Mouse (Mus musculus) lung, postnatal 14 days (tissue): ENCODE data around the gene Tmem110.

Experiments
- DNase-seq: peaks from one replicate; pipeline ENCODE4 v3.0.0; 2021

The Tmem110 gene

DNA sequence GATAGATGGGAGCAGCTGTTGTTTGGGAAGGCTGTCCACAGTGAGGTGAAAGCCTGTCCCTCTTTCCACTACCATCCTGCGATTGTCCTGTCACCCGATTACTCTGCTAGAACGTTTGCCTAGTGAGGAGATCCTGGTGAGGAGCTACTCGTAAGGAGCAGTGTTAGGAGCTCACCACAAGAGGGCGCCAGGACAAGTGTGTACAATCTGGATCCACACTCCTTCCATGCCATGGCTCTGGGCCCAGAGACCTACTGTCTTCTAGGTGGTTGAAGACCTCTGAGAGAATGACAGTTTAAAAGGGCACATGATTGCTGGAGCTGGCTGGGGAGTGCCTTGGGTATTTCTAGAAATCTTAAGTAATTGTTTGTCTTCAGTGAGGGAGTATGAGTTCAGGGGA lies 41.7 kb downstream of the Tmem110 start:
- DNase-seq = peak; percentile 90

DNA sequence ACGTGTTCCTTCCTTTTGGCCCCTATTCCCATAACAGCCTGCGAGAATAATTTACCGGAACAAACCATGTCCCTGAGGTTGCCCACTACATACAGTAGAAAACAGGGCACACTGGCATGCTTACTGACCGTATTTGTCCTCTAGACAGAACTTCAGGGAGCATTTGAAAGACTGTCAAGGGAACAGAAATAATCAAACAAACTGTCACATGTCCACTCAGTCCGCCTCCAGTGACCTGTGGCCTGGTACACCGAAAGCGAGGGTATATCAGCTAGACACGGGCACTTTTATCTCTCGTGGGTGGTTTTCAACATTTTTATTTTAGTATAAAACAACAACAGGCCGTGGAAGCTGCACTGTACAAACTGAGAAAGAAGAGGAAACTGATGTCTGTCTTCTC lies 43.4 kb downstream of the Tmem110 start:
- DNase-seq = no peak

DNA sequence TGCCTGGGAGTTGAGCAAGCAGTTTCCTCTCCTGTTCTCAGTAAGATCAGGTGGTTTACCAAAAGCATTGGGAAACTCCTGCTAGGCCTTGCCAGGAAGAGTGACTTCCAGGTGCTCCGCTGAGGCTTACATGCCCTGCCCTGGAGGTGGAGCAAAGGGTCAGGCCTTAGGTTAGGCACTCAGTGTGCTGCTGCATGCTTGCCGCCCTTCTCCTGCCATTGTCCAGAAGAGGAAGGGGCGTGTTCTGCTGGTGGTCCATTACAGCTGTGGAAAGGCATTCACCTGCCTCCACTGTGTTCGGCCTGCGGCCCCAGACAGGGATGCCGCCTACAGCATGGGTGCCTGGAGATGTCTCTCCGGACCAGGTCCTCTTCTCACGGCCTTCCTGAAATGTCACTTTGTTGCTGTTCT lies 44.0 kb downstream of the Tmem110 start:
- peak; percentile 51 for DNase-seq

DNA sequence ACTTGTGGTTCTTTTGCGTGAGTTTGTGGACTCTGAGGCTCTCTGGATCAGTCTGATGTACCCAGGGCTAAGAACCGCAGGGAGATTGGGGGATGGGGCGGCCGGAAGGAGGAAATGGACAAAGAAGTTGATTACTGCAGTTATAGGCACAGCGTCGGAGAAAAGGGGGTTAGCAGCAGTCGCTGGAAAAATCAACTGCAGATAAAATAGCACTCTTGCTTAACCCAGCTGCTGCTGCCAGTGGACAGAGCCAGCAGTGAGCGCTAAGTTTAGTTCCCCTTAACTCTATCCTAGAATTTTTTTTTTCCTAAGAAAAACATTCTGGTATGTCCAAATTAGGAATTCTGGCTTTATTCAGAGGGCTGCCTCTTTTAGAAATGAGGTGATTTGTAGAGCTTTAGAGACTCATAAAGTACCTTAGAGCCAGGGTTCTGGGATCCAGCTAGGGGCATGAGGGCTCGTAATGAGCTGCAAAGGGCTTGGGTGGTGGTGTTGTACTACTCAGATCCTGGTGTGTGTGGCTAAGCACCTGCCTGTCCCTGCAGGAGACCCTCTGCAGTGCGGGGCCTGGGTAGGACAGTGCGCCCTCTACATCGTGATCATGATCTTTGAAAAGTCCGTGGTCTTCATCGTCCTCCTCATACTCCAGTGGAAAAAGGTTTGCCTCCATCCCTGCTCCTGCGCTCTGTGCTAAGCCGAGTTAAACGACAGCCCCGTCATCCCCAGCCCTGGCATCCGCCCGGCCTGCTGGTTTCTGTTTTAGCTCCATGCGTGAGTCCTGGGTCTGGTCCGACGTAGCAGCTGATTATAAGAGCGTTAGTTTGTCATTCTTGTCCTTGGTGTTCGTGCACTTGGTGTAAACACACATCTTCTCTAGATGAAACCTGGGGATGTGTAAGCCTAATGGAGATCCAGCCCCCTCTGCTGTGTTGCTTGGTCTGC lies 45.1 kb downstream of the Tmem110 start:
- DNase-seq = no peak

DNA sequence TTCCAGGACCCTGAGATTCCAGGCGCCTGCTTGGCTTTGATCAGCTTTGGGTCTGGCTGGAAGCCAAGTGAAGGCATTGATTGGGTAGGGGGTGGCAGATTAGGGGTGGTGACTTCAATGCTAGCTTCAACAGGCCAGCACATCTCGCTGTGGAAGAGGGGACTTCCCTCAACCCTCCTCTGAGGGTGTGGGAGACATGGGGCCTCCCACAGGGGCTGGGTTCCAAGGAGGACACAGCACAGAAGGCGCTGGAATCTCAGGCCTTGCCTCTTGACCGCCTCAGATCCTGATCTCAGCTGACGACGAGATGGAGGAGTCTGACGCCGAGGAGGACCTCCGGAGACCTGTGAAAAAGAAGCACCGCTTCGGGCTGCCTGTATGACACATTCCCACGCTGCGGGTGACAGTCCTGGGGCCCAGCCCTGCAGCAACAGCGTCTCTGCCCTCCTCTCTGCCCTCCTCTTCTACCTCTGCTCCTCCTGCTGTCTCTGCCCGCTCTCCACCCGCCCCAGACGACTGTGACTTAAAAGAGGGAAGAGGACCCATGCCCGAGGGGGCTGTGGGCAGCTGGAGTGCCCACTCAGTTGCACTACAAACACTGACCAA lies 48.8 kb downstream of the Tmem110 start:
- peak; percentile 49 for DNase-seq

DNA sequence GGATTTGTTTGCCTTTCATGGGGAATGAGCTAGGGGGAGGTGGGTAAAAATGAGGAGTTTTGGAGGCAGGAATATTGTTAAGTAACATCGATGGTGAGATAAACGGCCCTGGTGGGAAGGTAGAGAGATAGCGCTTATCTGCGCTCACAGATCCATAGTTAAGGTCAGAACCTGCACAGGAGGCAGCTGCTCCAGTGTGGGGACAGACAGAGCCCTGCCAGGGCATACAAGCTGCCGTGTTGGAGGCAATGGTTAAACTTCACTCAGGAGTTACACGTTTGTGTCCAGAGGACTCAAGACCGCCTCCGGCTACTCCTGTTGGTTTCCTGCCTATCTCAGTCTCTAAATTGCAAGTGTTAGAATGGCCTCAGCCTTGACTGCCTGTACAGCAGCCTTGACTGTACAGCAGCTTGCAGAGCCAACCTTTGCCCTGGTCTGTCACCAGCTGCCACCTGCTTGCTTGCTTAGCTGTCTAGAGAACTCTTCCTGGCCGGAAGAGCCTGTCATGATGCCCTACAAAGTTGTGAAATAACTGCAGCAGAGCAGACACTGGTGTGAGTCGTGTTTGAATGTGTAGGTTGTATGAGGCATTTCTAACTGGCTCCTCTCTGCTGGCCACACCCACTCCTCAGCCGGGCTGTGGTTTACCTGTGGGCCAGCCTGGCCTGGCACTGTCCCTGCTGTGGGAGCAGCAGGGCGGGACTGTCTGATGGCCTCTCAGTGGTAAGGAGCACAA lies 49.9 kb downstream of the Tmem110 start:
- DNase-seq = no peak

DNA sequence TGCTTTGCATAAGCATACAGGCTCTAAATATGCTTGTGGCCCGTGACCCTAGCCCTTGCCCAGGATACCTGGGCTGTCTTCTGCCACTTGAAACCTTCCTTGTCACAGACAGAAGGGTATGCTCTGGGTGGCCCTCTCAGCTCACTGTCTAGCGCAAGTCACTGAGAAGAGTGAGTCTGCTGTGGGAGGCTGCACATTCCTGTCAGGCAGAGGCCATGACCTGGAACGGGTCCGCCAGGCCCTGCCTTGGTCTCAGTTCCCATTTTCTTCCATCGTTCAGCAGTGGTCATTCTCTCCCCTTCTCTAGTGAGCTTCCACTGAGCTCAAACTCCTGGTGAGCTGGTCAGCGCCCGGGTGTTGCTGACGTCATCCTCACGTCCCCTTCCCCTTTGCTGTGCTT lies 50.6 kb downstream of the Tmem110 start:
- DNase-seq = no peak

DNA sequence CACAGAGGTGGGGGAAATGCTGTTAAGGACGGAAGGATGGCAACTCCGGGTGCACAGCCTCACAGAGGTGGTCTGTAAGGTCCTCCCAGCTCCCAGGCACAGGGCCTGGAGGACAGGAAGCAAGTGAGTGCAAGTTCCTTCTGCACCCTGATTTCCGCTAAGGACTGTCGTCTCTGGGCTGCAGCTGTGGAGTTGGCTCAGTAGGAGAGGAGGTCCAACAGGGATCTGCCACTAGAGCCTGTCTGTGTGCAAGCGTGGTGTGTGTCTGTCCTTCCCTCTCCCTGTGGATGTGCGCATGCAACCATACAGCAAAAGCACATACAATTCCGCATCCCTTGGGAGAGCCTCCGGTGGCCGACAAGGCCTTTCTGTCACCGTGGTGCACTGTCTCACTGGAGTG lies 51.1 kb downstream of the Tmem110 start:
- DNase-seq = no peak

DNA sequence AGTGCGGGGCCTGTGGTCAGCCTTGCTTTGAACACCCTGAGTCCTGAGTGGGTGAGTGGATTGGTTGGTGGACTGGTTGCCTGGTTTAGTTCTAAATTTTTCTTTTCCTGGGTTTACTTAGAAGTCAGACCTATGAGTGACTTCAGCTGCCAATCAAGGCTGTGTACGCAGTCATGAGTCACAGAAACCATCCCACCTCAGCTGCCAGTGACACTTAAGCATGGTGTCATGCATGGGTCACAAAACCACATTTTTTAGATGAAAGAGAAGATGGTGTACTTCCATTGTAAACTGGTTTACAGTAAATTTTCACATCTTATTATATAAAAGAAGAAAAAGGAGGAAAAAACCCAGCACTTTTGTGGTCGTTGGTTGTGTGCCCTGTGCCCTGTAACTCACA lies 52.4 kb downstream of the Tmem110 start:
- no peak for DNase-seq

DNA sequence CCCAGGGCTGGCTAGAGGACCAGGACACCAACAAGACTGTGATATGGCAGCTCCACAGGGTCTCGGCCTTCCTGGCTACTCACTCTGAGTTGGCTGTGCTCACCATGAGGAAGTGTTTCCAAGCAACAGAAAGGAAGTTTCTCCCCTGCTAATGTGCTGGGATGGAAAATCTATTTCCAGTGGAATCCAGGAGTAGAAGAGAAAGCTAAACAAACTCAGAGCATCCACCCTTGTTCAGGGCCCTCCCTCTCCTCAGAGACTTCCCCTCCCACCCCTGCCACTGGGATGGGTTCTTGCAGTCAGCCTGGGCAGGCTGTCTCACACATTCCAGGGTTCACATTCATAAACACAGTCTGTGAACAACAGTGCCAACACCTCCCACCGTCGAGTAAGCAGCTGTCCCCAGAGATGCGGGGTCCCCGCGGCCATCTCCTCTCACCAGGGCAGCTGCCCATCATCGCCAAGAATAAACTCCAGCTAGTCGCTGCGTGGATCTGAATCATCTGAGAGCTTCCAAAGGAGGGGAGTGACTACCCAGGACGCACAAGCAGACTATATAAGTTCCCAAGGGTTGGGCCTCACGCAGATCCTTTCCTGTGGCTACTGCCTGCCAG lies 53.7 kb downstream of the Tmem110 start, which contains the start of gene Mustn1:
Gene Mustn1 (plus strand): TSS at position 243 of the 614 bp plus-strand sequence.
- DNase-seq = peak; percentile 68

DNA sequence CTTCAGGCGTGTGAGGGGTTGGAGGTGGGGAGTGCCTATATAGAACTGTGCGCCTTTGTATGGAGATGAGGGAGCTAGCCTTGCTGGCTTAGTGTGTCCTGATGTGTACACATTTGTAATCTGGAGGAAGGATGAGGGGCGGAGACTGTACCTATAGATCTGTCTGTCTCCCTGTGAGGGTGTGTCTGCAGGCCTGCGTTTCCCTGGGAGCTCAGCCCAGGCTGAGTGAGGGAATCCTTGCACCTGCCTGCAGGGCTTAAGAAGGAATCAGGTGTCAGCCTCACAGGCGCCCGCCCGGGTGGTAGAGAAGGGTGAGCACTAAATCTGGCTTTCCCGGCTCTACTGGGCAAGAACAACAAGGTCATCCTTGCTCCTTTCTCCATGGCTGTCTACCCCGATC lies 54.4 kb downstream of the Tmem110 start:
- no peak for DNase-seq

DNA sequence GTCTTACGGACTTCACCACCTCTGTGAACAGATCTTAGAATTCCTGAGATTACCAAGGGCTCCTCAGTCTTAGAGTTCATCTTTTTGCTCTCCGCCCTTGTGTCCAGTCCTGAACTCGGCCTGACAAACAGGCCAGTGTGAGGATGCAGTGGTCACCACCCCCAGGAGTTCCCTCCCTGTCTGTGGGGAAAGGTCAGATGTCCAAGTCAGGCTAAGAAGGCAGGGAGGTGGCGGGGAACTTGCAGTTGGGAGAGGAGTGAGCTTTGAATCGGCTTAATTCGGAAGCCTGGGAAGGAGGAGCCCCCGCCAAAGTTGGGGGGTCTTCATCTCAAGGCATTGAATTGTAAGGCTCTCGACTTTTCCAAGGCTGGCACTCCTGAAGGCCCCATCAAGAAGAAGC lies 54.9 kb downstream of the Tmem110 start:
- no peak for DNase-seq

DNA sequence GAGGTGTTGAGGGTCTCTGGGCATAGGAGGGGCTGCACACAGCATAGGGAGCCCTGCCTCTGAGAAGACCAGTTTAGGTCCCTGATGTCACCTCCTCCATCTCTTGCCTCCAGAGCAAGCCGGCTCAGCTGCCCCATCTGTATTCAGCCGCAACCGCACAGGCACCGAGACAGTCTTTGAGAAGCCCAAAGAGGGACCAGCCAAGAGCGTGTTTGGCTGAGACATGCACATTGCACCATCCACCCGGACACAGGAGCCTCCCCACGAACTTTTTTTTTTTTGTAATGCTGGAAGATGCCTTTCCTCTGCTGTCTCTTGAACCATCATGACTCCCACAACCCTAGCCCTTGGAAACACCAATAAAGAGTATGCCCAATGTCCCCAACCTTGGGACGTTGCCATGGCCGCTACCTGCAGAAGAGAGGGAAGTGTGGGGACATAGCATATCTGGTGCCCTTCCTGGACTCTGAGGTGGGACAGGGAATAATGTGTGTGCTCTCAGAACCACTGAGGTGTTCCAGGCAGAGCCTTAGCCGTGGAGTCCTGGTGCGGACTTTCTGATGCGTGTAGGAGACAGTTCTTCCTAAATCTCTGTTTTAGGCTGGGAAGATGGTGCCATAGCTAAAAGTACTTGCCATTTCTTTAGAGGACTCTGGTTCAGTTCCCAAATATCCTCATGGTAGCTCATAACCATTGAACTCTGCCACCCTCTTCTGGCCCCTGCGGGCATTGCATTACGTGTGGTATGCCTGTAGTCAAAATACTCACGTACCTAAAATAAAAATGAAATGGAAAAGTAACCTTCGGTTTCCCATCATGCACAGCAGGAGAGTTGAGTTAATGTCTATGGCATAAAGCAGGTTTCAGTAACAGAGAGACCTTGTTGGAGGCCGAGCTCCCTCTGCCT lies 55.7 kb downstream of the Tmem110 start:
- peak; percentile 84 for DNase-seq

DNA sequence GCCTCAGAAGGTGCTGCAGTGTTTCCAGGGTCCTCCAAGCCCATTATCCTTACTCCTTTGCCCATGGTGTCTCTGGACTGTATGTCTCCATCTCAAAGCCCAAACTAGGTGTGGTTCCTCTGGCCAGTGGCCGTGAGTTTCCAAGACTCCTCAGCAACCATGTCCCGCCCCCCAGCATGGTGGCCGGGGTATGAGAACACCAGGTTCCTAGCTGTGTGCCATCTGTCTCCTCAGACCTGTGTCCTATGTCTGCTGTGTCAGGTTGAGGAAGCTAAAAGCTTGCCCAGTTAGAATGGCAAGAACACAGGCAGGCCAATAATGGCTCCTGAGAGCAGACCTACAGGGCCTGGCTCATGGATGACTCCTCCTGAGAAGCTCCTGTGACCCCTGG lies 56.3 kb downstream of the Tmem110 start:
- DNase-seq = no peak

DNA sequence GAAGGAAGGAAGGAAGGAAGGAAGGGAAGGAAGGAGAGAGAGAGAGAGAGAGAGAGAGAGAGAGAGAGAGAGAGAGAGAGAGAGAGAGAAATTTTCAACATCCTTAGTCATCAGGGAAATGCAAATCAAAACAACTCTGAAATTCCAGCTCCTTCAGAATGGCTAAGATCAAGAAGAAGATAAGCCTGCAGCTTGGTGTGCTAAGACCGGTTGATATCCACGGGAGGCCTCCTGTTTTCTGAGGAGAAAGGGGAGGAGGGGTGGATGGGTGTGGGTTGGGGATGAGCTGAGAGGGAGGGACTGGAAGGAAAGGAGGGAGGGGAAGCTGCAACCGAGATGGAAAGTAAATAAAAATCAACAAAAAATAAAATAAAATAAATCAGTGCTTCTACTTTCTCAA lies 59.9 kb downstream of the Tmem110 start:
- no peak for DNase-seq

DNA sequence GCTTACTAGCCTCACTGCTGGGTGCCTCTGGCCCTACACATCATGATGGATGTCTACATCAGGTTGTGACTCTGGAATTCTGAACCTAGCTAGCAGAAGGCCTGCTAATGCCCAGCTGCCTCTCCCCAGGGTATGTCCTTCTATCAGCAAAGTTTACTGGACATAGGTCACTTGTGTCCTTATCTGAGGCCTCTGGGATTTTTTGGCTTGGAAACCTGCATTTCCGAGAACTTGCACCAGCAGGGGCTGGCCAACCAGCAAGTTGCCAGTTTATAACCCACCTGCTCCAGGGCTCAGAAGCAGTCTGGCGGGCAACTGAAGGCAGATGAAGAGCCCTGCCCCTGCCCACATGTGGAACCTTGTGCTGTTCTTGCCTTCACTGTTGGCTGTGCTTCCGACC lies 60.8 kb downstream of the Tmem110 start, which contains the start of gene Itih4:
Gene Itih4 (plus strand): TSS at position 273 of the 400 bp plus-strand sequence.
- no peak for DNase-seq

DNA sequence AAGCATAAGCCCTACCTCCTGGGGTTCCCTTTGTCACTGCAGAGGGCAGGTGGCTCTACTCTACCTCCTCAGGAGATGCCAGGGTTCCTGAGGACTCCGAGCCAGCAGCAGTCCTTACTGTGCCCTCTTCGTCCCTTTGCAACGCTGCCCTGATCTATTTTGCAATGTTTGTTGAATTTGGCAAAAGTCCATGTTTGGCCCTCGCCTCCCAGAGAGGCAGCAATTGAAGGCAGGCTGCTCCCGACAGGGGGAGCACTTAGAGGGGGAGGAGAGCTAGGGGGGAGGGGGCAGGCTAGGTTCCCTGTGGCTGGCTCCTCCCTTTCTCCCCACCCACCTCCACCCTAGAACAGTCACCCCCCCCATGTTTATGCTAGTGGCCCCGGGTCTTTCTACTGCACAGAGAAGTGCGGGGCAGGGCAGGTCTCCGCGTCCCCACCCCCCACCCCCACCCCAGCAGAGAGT lies 62.9 kb downstream of the Tmem110 start:
- DNase-seq = peak; percentile 84

DNA sequence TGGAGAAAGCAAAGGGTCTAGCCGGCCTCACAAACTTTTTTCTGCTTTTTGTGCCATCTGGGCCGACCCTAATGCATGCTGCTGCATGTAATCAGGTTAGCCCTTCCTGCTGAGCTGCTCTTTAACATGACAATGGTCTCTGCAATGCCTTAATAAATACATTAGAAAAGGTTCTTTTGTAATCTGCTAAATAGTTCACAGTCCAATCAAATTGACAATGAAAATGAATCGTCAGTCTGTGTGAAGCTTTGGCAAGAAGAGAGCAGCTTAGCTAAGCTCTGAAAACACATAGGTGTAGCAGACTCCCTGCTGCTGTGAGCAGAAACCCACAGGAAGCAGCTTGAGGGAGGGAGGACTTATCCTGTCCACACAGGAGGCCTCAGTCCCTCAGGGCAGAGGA lies 74.6 kb downstream of the Tmem110 start:
- DNase-seq = no peak

DNA sequence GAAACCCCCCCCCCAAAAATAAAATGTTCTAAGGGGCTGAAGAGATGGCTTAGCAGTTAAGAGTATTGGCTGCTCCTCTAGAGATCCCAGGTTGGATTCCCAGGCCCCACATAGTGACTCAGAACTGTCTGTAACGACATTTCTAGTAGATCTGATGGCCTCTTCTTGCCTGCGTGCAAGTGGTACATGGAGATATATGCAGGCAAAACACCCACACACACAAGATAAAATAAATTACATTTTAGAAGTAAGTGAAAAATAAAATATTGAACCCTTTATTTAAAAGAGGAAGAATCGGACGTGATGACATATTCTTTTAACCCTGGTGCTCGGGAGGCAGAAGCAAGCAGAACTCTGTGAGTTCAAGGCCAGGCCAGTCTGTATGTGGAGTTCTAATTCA lies 77.2 kb downstream of the Tmem110 start:
- DNase-seq = no peak

DNA sequence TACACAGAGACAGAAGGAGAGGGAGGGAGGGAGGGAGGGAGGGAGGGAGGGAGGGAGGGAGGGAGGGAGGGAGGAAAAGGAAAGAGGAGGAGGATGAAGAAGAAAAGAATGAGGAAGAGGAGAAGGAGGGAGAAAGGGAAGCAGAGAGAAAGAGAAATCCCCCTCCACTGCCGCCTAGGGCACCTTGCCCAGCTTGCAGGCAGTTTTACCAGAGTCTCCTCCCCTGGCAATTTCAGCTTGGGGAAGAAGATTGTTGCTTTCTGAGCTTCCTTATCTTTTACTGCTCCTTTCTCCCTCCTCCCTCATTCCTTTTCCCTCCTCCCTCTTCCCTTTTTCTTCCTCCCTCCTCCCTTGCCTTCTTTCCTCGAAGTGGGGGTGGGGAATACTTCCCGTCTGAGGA lies 77.6 kb downstream of the Tmem110 start:
- no peak for DNase-seq

DNA sequence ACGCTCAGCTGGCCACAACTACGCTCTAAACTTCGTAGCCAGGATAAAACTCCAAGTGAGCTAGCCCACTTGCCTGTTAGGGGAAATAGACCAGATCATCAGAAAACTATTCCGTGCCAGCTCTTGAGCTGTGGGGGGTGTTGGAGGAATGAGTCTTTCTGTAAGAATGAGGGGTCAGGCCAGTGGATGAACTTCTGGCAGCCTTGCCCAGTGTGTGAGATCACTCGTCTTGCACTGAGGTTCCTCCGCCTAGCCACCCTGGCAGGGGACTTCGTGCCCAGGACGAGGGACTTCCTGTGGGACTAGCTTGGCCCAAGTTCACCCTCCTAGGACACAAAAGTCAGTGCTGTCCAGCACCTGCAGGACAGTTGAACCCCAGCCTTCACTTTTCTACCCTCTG lies 78.9 kb downstream of the Tmem110 start:
- no peak for DNase-seq

DNA sequence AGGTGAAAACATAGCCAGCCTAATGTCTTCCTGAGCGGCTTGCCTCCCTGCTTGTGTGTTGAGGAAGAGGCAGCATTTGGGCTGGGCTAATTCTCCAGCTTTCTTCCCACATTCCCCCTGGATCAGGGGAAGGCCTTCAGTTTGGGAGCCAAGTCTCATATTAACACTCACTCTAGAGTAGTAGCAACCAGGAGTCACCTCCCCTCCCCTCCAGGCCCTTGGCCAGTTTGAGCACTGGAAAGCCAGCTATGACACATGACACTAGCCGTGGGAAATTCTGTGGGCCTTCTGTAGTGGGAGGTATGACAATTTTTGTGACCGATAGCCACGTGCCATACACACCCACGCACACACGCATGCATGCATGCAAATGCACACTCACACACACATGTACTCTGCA lies 80.6 kb downstream of the Tmem110 start:
- peak; percentile 53 for DNase-seq
